Mouse (Mus musculus): ENCODE data around the gene Npw. TPM values are rescaled to one million over a fixed set of nuclear protein-coding genes. Genes with fewer than 3 reads are reported as not detected.

The Npw gene
- total and polyA plus RNA-seq, 2 experiments from 2014 or later, result not detected

GRCm38 (mm10) chr17:24699473-24699872 lies 41.2 kb upstream of the Npw start:
- Histone ChIP-seq H3K9ac (replicated peaks; ENCODE audit: low read depth, low read length) (no peak overlapping the region), H3K27me3 (ENCODE audit: control insufficient read depth, insufficient read depth, low read length) (no peaks in the 10 kb centered on the region), H3K4me3 (ENCODE audit: low read depth, low read length) (no peak overlapping the region), H3K9me3 (replicated peaks; ENCODE audit: control insufficient read depth, low read length) (no peaks in the 10 kb centered on the region), H3K36me3 (replicated peaks; ENCODE audit: control insufficient read depth, insufficient read depth, low read length) (peaks cover 44% of the 10 kb centered on the region), H3K4me2 (ENCODE audit: low read depth, low read length) (no peak overlapping the region), H3K27ac (ENCODE audit: low read depth) (no peak overlapping the region), H3K4me1 (ENCODE audit: control insufficient read depth, insufficient read depth) (peaks cover 18% of the 10 kb centered on the region)
- no peak for DNase-seq (ENCODE audit: low spot score)
- 73% methylated on average over 2 of the region's 2 CpGs for WGBS
- TF ChIP-seq EP300 (IDR thresholded peaks at IDR 0.05; ENCODE audit: low read depth) (no peak), CTCF (IDR thresholded peaks at IDR 0.05; ENCODE audit: low read depth) (no peak)
- ATAC-seq (ENCODE audit: insufficient read depth, low read depth), result no peak

GRCm38 (mm10) chr17:24698715-24699114 lies 40.5 kb upstream of the Npw start:
- Histone ChIP-seq H3K9me3 (replicated peaks; ENCODE audit: control insufficient read depth, low read length) (no peaks in the 10 kb centered on the region), H3K4me1 (ENCODE audit: control insufficient read depth, insufficient read depth) (peaks cover 18% of the 10 kb centered on the region), H3K9ac (replicated peaks; ENCODE audit: low read depth, low read length) (no peak overlapping the region), H3K27ac (ENCODE audit: low read depth) (no peak overlapping the region), H3K27me3 (ENCODE audit: control insufficient read depth, insufficient read depth, low read length) (no peaks in the 10 kb centered on the region), H3K4me3 (ENCODE audit: low read depth, low read length) (no peak overlapping the region), H3K36me3 (replicated peaks; ENCODE audit: control insufficient read depth, insufficient read depth, low read length) (peaks cover 36% of the 10 kb centered on the region), H3K4me2 (ENCODE audit: low read depth, low read length) (no peak overlapping the region)
- ATAC-seq (ENCODE audit: insufficient read depth, low read depth) (no peak), DNase-seq (ENCODE audit: low spot score) (no peak)
- WGBS, result 58% methylated on average over 9 of the region's 9 CpGs
- no peak for TF ChIP-seq CTCF (IDR thresholded peaks at IDR 0.05; ENCODE audit: low read depth)
- no peak for TF ChIP-seq EP300 (IDR thresholded peaks at IDR 0.05; ENCODE audit: low read depth)

- no peaks in the 10 kb centered on the region for H3K27me3 ChIP-seq (ENCODE audit: control insufficient read depth, insufficient read depth, low read length)
- H3K4me2 ChIP-seq (ENCODE audit: low read depth, low read length), result no peak overlapping the region
- no peak overlapping the region for H3K9ac ChIP-seq (replicated peaks; ENCODE audit: low read depth, low read length)
- DNase-seq (ENCODE audit: low spot score) (no peak), ATAC-seq (ENCODE audit: insufficient read depth, low read depth) (no peak)
- H3K9me3 ChIP-seq (replicated peaks; ENCODE audit: control insufficient read depth, low read length), result no peaks in the 10 kb centered on the region
- TF ChIP-seq EP300 (IDR thresholded peaks at IDR 0.05; ENCODE audit: low read depth) (no peak), CTCF (IDR thresholded peaks at IDR 0.05; ENCODE audit: low read depth) (no peak)
- H3K4me1 ChIP-seq (ENCODE audit: control insufficient read depth, insufficient read depth), result peaks cover 18% of the 10 kb centered on the region
- H3K4me3 ChIP-seq (ENCODE audit: low read depth, low read length), result no peak overlapping the region
- peaks cover 32% of the 10 kb centered on the region for H3K36me3 ChIP-seq (replicated peaks; ENCODE audit: control insufficient read depth, insufficient read depth, low read length)
- 16% methylated on average over 5 of the region's 5 CpGs for WGBS
- H3K27ac ChIP-seq (ENCODE audit: low read depth), result no peak overlapping the region
These were observed 39.7 kb upstream of the Npw start for GRCm38 (mm10) chr17:24697985-24698384.

- Histone ChIP-seq H3K9me3 (replicated peaks; ENCODE audit: control insufficient read depth, low read length) (no peaks in the 10 kb centered on the region), H3K4me2 (ENCODE audit: low read depth, low read length) (peak within 1 kb of the TSS; percentile 73), H3K9ac (replicated peaks; ENCODE audit: low read depth, low read length) (peak within 1 kb of the TSS; percentile 83), H3K4me3 (ENCODE audit: low read depth, low read length) (peak within 1 kb of the TSS; percentile 87), H3K4me1 (ENCODE audit: control insufficient read depth, insufficient read depth) (peaks cover 18% of the 10 kb centered on the region), H3K27me3 (ENCODE audit: control insufficient read depth, insufficient read depth, low read length) (no peaks in the 10 kb centered on the region), H3K36me3 (replicated peaks; ENCODE audit: control insufficient read depth, insufficient read depth, low read length) (peaks cover 14% of the 10 kb centered on the region), H3K27ac (ENCODE audit: low read depth) (peak within 1 kb of the TSS; percentile 69)
- TF ChIP-seq CTCF (IDR thresholded peaks at IDR 0.05; ENCODE audit: low read depth) (no peak), EP300 (IDR thresholded peaks at IDR 0.05; ENCODE audit: low read depth) (no peak)
- ATAC-seq (ENCODE audit: insufficient read depth, low read depth) (peak; percentile 94), DNase-seq (ENCODE audit: low spot score) (peak; percentile 85)
- WGBS, result under 1% methylated on average over 70 of the region's 76 CpGs
These were observed 37.9 kb upstream of the Npw start, which contains the start of the genes Gfer and Noxo1 for GRCm38 (mm10) chr17:24696011-24696697. Gene Gfer, minus strand, starts transcription at chr17:24696156. Gene Noxo1, plus strand, starts transcription at chr17:24696234.

GRCm38 (mm10) chr17:24695326-24696010 lies 37.2 kb upstream of the Npw start:
- 10% methylated on average over 47 of the region's 51 CpGs for WGBS
- H3K4me2 ChIP-seq (ENCODE audit: low read depth, low read length), result peak overlapping the region; percentile 73
- H3K9me3 ChIP-seq (replicated peaks; ENCODE audit: control insufficient read depth, low read length), result no peaks in the 10 kb centered on the region
- H3K4me3 ChIP-seq (ENCODE audit: low read depth, low read length), result peak overlapping the region; percentile 87
- peaks cover 4% of the 10 kb centered on the region for H3K27me3 ChIP-seq (ENCODE audit: control insufficient read depth, insufficient read depth, low read length)
- peak overlapping the region; percentile 83 for H3K9ac ChIP-seq (replicated peaks; ENCODE audit: low read depth, low read length)
- H3K4me1 ChIP-seq (ENCODE audit: control insufficient read depth, insufficient read depth), result peaks cover 18% of the 10 kb centered on the region
- TF ChIP-seq EP300 (IDR thresholded peaks at IDR 0.05; ENCODE audit: low read depth) (no peak), CTCF (IDR thresholded peaks at IDR 0.05; ENCODE audit: low read depth) (no peak)
- peak; percentile 25 for ATAC-seq (ENCODE audit: insufficient read depth, low read depth)
- peak overlapping the region; percentile 69 for H3K27ac ChIP-seq (ENCODE audit: low read depth)
- DNase-seq (ENCODE audit: low spot score), result no peak
- H3K36me3 ChIP-seq (replicated peaks; ENCODE audit: control insufficient read depth, insufficient read depth, low read length), result peaks cover 7% of the 10 kb centered on the region
